Mouse (Mus musculus): Measurements from ENCODE around the gene Ltv1. TPM values are rescaled to one million over a fixed set of nuclear protein-coding genes. Genes with fewer than 3 reads are reported as not detected.

Ltv1 gene
- polyA plus RNA-seq, 1 experiment: 10.0 TPM

- Histone ChIP-seq H3K27ac (ENCODE audit: insufficient read depth, low read depth, low read length) (no peak overlapping the region), H3K27me3 (replicated peaks; ENCODE audit: control insufficient read depth, insufficient read depth, low read length) (no peaks in the 10 kb centered on the region), H3K4me3 (ENCODE audit: insufficient read depth, low read depth, low read length) (no peak overlapping the region), H3K4me1 (ENCODE audit: control insufficient read depth, insufficient read depth, low read length) (no peaks in the 10 kb centered on the region), H3K36me3 (ENCODE audit: control insufficient read depth, insufficient read depth, low read length) (peaks cover 7% of the 10 kb centered on the region)
- no peak for DNase-seq
- 91% methylated on average over 7 of the region's 7 CpGs for WGBS
- TF ChIP-seq POLR2A (IDR thresholded peaks at IDR 0.05; ENCODE audit: low read depth, low read length): no peak
- no peak for TF ChIP-seq CTCF (conservative IDR thresholded peaks at IDR 0.05; ENCODE audit: insufficient read depth, insufficient read length, low read depth, low read length)
These were observed 17.1 kb downstream of the Ltv1 start for GRCm38 (mm10) chr10:13175866-13176265.

- TF ChIP-seq CTCF (conservative IDR thresholded peaks at IDR 0.05; ENCODE audit: insufficient read depth, insufficient read length, low read depth, low read length): no peak
- no peak for TF ChIP-seq POLR2A (IDR thresholded peaks at IDR 0.05; ENCODE audit: low read depth, low read length)
- no peaks in the 10 kb centered on the region; the same call in 1 of the 2 replicates for H3K27me3 ChIP-seq (replicated peaks; ENCODE audit: control insufficient read depth, insufficient read depth, low read length)
- H3K36me3 ChIP-seq (ENCODE audit: control insufficient read depth, insufficient read depth, low read length): no peaks in the 10 kb centered on the region; the same call in 1 of the 2 replicates
- no peak for DNase-seq
- WGBS: 39% methylated on average over 10 of the region's 10 CpGs
- H3K4me3 ChIP-seq (ENCODE audit: insufficient read depth, low read depth, low read length): no peak overlapping the region
- H3K27ac ChIP-seq (ENCODE audit: insufficient read depth, low read depth, low read length): no peak overlapping the region
- no peaks in the 10 kb centered on the region for H3K4me1 ChIP-seq (ENCODE audit: control insufficient read depth, insufficient read depth, low read length)
These were observed 20.2 kb downstream of the Ltv1 start for GRCm38 (mm10) chr10:13172798-13173221.

DNA sequence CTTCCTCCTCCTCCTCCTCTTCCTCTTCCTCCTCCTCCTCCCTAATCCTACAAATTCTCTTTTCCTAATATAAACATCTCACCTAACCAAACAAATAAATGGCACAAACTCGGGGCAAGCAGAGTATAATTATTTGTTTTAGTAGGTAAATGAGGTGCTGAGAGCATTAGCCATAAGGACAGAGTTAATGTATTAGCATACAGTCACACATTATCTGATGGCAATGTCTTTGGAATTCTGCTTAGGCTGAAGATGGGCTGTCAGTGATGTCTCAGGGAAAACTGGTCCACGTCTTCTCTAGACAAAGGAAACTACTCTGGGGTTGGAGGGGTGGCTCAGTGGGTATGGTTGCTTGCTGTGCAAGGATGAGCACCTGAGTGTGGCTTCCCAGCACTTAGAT is 21.5 kb downstream of the Ltv1 start:
- 59% methylated on average over 2 of the region's 2 CpGs for WGBS
- Histone ChIP-seq H3K27me3 (replicated peaks; ENCODE audit: control insufficient read depth, insufficient read depth, low read length) (no peaks in the 10 kb centered on the region; the same call in 1 of the 2 replicates), H3K4me1 (ENCODE audit: control insufficient read depth, insufficient read depth, low read length) (no peaks in the 10 kb centered on the region), H3K4me3 (ENCODE audit: insufficient read depth, low read depth, low read length) (no peak overlapping the region), H3K27ac (ENCODE audit: insufficient read depth, low read depth, low read length) (no peak overlapping the region), H3K36me3 (ENCODE audit: control insufficient read depth, insufficient read depth, low read length) (no peaks in the 10 kb centered on the region)
- no peak for DNase-seq
- TF ChIP-seq POLR2A (IDR thresholded peaks at IDR 0.05; ENCODE audit: low read depth, low read length) (no peak), CTCF (conservative IDR thresholded peaks at IDR 0.05; ENCODE audit: insufficient read depth, insufficient read length, low read depth, low read length) (no peak)

DNA sequence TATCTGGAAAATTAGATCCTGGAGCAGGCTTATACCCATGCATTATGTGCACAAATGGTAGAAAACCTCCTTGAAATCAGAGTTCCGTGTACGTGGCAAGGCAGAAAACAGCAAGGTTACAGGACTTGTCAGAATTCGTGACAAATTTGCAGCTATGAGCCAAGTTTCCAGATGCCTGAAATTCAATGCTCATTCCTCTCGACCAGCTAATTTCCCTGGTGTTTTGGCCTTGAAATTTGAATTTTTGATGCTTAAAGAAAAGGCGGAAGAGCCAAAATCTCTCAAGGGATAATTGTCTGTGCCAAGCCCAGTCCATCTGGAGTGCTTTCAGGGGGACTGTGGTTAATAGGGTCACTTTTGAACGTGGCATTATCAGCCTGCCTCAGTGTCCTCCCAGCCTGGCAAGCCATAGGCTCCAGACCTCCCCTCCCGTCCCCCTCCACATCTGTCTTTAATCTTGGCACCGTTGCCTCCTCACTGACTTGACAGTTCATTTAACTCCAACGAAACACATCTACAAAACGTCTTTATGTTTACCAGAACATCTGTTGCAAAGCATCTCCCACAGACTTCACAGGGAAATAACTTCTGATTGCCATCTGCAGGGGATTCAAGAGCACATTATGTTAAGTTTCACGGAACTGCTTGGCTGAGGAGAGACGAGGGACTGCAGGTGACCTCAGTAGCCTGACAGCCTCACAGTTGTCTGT is 22.1 kb downstream of the Ltv1 start:
- no peaks in the 10 kb centered on the region for H3K36me3 ChIP-seq (ENCODE audit: control insufficient read depth, insufficient read depth, low read length)
- H3K27me3 ChIP-seq (replicated peaks; ENCODE audit: control insufficient read depth, insufficient read depth, low read length): no peaks in the 10 kb centered on the region; the same call in 1 of the 2 replicates
- no peaks in the 10 kb centered on the region for H3K4me1 ChIP-seq (ENCODE audit: control insufficient read depth, insufficient read depth, low read length)
- H3K27ac ChIP-seq (ENCODE audit: insufficient read depth, low read depth, low read length): no peak overlapping the region
- no peak for TF ChIP-seq POLR2A (IDR thresholded peaks at IDR 0.05; ENCODE audit: low read depth, low read length)
- TF ChIP-seq CTCF (conservative IDR thresholded peaks at IDR 0.05; ENCODE audit: insufficient read depth, insufficient read length, low read depth, low read length): no peak
- WGBS: 34% methylated on average over 12 of the region's 12 CpGs
- DNase-seq: no peak
- H3K4me3 ChIP-seq (ENCODE audit: insufficient read depth, low read depth, low read length): no peak overlapping the region

GRCm38 (mm10) chr10:13168461-13168860 is 24.5 kb downstream of the Ltv1 start:
- H3K36me3 ChIP-seq (ENCODE audit: control insufficient read depth, insufficient read depth, low read length): no peaks in the 10 kb centered on the region
- H3K27me3 ChIP-seq (replicated peaks; ENCODE audit: control insufficient read depth, insufficient read depth, low read length): no peaks in the 10 kb centered on the region; the same call in 1 of the 2 replicates
- H3K27ac ChIP-seq (ENCODE audit: insufficient read depth, low read depth, low read length): no peak overlapping the region
- no peaks in the 10 kb centered on the region for H3K4me1 ChIP-seq (ENCODE audit: control insufficient read depth, insufficient read depth, low read length)
- H3K4me3 ChIP-seq (ENCODE audit: insufficient read depth, low read depth, low read length): no peak overlapping the region
- TF ChIP-seq POLR2A (IDR thresholded peaks at IDR 0.05; ENCODE audit: low read depth, low read length): no peak
- TF ChIP-seq CTCF (conservative IDR thresholded peaks at IDR 0.05; ENCODE audit: insufficient read depth, insufficient read length, low read depth, low read length): no peak
- 87% methylated on average over 5 of the region's 5 CpGs for WGBS
- no peak for DNase-seq

- TF ChIP-seq POLR2A (IDR thresholded peaks at IDR 0.05; ENCODE audit: low read depth, low read length) (no peak), CTCF (conservative IDR thresholded peaks at IDR 0.05; ENCODE audit: insufficient read depth, insufficient read length, low read depth, low read length) (no peak)
- Histone ChIP-seq H3K36me3 (ENCODE audit: control insufficient read depth, insufficient read depth, low read length) (no peaks in the 10 kb centered on the region), H3K4me3 (ENCODE audit: insufficient read depth, low read depth, low read length) (no peak overlapping the region), H3K27me3 (replicated peaks; ENCODE audit: control insufficient read depth, insufficient read depth, low read length) (no peaks in the 10 kb centered on the region), H3K4me1 (ENCODE audit: control insufficient read depth, insufficient read depth, low read length) (no peaks in the 10 kb centered on the region), H3K27ac (ENCODE audit: insufficient read depth, low read depth, low read length) (no peak overlapping the region)
- 61% methylated on average over 4 of the region's 4 CpGs for WGBS
- no peak for DNase-seq
These were observed 30.9 kb downstream of the Ltv1 start for GRCm38 (mm10) chr10:13162031-13162430.

- Histone ChIP-seq H3K4me1 (ENCODE audit: control insufficient read depth, insufficient read depth, low read length) (no peaks in the 10 kb centered on the region), H3K27ac (ENCODE audit: insufficient read depth, low read depth, low read length) (no peak overlapping the region), H3K4me3 (ENCODE audit: insufficient read depth, low read depth, low read length) (no peak overlapping the region), H3K27me3 (replicated peaks; ENCODE audit: control insufficient read depth, insufficient read depth, low read length) (no peaks in the 10 kb centered on the region), H3K36me3 (ENCODE audit: control insufficient read depth, insufficient read depth, low read length) (no peaks in the 10 kb centered on the region)
- DNase-seq: no peak
- no peak for TF ChIP-seq POLR2A (IDR thresholded peaks at IDR 0.05; ENCODE audit: low read depth, low read length)
- no peak for TF ChIP-seq CTCF (conservative IDR thresholded peaks at IDR 0.05; ENCODE audit: insufficient read depth, insufficient read length, low read depth, low read length)
- 92% methylated on average over 4 of the region's 4 CpGs for WGBS
These were observed 32.1 kb downstream of the Ltv1 start for GRCm38 (mm10) chr10:13160913-13161312.
